Mouse (Mus musculus): ENCODE measurements around the gene Gm1673.

- TF ChIP-seq CTCF (IDR thresholded peaks at IDR 0.05; ENCODE audit: low read depth, low read length) (no peak), POLR2A (IDR thresholded peaks at IDR 0.05; ENCODE audit: extremely low read depth, insufficient read depth, low read length) (no peak)
Observed at GRCm38 (mm10) chr5:33935700-33936111, 47.5 kb upstream of the Gm1673 start.

Measured in liver, adult 2 months (tissue).